Mouse (Mus musculus) liver, embryonic 13.5 days (tissue): ENCODE results near the gene Aqp7. TPM values are rescaled to one million over a fixed set of nuclear protein-coding genes. Genes with fewer than 3 reads are reported as not detected.
A peak's percentile ranks its signal among the peaks of the same experiment; 100 is the strongest.

Experiments
- ATAC-seq: fragments of 200-750 bp; cut with Nextera tagmentation; 2 replicates; pipeline ENCODE4 v1.8.0; 2017; ENCODE audit warnings: low read depth, mild to moderate bottlenecking, moderate number of reproducible peaks, moderate library complexity
- DNase-seq: peaks from one replicate; pipeline ENCODE4 v3.0.0; 2022
- H3K27ac ChIP-seq: fragments of 300-500 bp; sonication (generic); 2 replicates; pipeline ENCODE4 v1.5.1; 2015; ENCODE audit warnings: moderate library complexity, mild to moderate bottlenecking, inconsistent platforms
- H3K27me3 ChIP-seq: fragments of 300-500 bp; sonication (generic); 2 replicates; pipeline ENCODE4 v1.6.1; 2015; ENCODE audit warnings: mild to moderate bottlenecking, inconsistent platforms
- H3K36me3 ChIP-seq: fragments of 300-500 bp; sonication (generic); 2 replicates; pipeline ENCODE4 v1.6.1; 2015; ENCODE audit warnings: mild to moderate bottlenecking, inconsistent platforms
- H3K4me1 ChIP-seq: fragments of 300-500 bp; sonication (generic); replicated peaks from 2 replicates; pipeline ENCODE4 v1.6.1; 2015; ENCODE audit warnings: inconsistent platforms
- H3K4me2 ChIP-seq: fragments of 300-500 bp; sonication (generic); 2 replicates; pipeline ENCODE4 v1.6.1; 2015; ENCODE audit warnings: inconsistent platforms, mild to moderate bottlenecking, moderate library complexity
- H3K4me3 ChIP-seq: fragments of 300-500 bp; sonication (generic); replicated peaks from 2 replicates; pipeline ENCODE4 v1.5.1; 2015; ENCODE audit warnings: mild to moderate bottlenecking, inconsistent platforms
- H3K9ac ChIP-seq: fragments of 300-500 bp; sonication (generic); 2 replicates; pipeline ENCODE4 v1.6.1; 2015; ENCODE audit warnings: mild to moderate bottlenecking, inconsistent platforms
- H3K9me3 ChIP-seq: fragments of 300-500 bp; sonication (generic); replicated peaks from 2 replicates; pipeline ENCODE4 v1.6.1; 2016; ENCODE audit warnings: inconsistent platforms
- WGBS: fragments of 180-500 bp; shearing (Covaris S2); methylation state at CpG from one replicate; pipeline ENCODE4 v1.1.7; 2015; ENCODE audit not compliant: insufficient replicate concordance; 5-methylcytosine and 5-hydroxymethylcytosine counted together
- polyA plus RNA-seq: library from polyadenylated mRNA; unstranded; fragments of >200 nt; fragmentation: Nextera tagmentation; extraction: Ambion mirVana; gene quantifications from 2 replicates; pipeline ENCODE4 v1.2.1, GENCODE M21; 2015

The Aqp7 gene
- polyA plus RNA-seq, 1 experiment from 2014 or later = 1.2 TPM

DNA sequence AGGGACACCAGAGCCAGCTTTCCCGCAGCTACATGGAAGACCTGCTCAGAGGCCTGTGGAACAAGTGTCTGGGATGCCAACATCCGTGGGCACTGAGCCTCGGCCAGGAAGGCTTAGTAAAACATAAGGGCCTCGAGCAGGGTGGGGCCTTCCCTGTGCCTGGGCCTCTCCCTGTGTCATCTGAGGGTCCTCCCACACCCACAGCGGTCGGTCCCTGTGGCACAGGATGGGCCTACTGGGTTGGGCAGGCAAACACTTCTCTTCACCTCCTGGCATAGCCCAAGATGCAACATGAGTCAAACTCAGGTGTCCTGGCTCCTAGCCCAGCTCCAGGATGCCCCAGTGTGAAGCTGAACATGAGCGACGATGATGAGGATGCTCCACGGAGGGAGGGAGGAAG lies 9.4 kb upstream of the Aqp7 start:
- Histone ChIP-seq H3K4me2 (peak overlapping the region; percentile 6), H3K36me3 (no peaks in the 10 kb centered on the region), H3K9ac (peak overlapping the region; percentile 41; the same call in 1 of the 2 replicates), H3K9me3 (no peaks in the 10 kb centered on the region), H3K27me3 (no peaks in the 10 kb centered on the region), H3K27ac (peak overlapping the region; percentile 67), H3K4me1 (peaks cover 44% of the 10 kb centered on the region), H3K4me3 (no peak overlapping the region)
- DNase-seq = no peak
- WGBS = 52% methylated on average over 8 of the region's 9 CpGs
- peak; percentile 67 for ATAC-seq

DNA sequence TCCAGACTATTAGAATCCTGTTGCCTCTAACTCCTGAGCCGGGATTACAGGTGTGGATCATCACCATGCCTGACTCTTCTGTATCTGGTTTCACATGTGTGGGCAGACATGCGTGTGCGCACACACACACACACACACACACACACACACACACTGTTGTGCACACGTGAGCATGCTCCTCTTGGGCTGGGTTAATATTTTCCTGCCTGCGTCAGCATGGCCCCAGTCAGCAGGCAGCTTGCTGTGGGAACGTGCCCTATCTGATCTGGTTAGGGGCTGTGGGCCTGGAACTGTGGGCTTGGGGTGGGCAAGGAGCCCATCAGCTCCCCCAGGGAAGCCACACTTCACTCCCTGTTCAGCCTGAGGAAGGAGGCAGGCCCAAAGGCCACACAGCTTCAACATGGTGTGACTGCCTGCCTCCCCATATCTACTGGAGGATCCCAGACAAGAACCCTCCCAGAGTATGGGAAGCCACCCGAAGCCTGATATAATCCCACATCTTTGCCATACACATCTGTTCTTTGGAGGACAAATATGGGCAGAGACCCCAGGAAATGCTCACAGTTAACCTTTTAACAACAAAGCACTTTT lies 8.9 kb upstream of the Aqp7 start:
- no peaks in the 10 kb centered on the region for H3K27me3 ChIP-seq
- 67% methylated on average over 7 of the region's 7 CpGs for WGBS
- DNase-seq = no peak
- H3K36me3 ChIP-seq = no peaks in the 10 kb centered on the region
- H3K9ac ChIP-seq = peak overlapping the region; percentile 41
- no peaks in the 10 kb centered on the region for H3K9me3 ChIP-seq
- peaks cover 44% of the 10 kb centered on the region for H3K4me1 ChIP-seq
- H3K27ac ChIP-seq = peak overlapping the region; percentile 67
- ATAC-seq = no peak
- H3K4me3 ChIP-seq = no peak overlapping the region
- peak overlapping the region; percentile 6 for H3K4me2 ChIP-seq

DNA sequence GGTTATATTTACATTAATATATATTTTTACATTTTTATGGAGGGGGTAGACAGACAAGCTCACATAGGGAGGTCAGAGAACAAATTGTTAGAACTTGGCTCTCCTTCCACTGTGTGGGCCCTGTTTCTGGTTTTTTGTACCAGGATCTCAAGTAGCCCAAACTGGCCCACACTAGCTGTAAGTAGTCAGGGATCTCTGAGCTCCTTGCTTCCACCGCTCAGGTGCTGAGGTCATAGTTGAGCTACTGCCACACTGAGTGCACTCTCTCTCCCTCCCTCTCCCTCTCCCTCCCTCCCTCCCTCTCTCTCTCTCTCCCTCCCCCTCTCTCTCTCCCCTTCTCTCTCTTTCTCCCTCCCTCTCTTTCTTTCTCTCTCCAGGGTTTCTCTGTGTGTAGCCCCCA lies 8.3 kb upstream of the Aqp7 start:
- Histone ChIP-seq H3K9ac (no peak overlapping the region), H3K9me3 (no peaks in the 10 kb centered on the region), H3K27me3 (no peaks in the 10 kb centered on the region), H3K4me2 (no peak overlapping the region), H3K36me3 (no peaks in the 10 kb centered on the region), H3K4me3 (no peak overlapping the region), H3K4me1 (peaks cover 44% of the 10 kb centered on the region), H3K27ac (no peak overlapping the region)
- ATAC-seq (no peak), DNase-seq (no peak)
- 63% methylated on average over 1 of the region's 1 CpGs for WGBS

DNA sequence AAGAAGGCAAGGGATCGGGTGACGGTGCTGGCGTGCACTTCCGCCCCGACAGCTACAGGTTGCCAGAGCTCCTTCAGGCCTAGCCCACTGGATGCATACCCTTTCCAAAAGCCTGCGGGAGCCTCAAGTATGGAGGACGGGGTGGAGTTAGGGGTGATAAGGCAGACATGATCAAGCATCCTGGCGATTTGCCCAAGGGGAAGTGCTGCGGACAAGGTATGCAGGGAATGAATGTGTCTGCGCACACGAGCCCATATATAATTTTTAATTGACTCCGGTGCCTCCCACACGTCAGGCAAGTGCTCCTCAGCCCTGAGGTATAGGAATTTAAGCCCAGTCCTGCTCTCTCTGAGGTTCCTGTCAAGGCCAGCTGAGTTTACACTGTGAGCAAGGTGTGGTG lies 7.2 kb upstream of the Aqp7 start:
- whole genome bisulfite sequencing = 73% methylated on average over 13 of the region's 13 CpGs
- ATAC-seq = no peak
- peak overlapping the region; percentile 9; the same call in 1 of the 2 replicates for H3K27ac ChIP-seq

DNA sequence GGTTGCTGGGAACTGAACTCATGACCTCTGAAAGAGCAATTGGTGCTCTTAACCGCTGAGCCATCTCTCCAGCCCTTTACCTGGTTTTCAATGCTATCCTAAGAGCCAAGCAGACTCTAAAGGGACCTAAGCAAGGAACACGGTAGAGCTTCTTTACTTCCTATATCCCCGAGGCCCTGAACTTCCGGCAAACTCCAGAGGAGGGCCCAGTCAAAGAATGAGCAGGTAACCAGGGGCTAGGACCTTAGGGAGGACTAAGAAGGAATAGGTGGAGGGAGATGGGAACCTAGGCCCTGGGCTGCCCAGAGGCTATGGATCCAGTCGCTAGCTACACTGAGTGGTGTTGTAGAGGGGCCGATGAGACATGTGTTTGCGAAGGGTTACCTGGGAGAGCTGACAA lies 3.8 kb upstream of the Aqp7 start:
- Histone ChIP-seq H3K27me3 (peaks cover 4% of the 10 kb centered on the region; the same call in 1 of the 2 replicates), H3K9me3 (no peaks in the 10 kb centered on the region), H3K4me3 (no peak overlapping the region), H3K27ac (no peak overlapping the region), H3K4me1 (peaks cover 47% of the 10 kb centered on the region), H3K9ac (no peak overlapping the region), H3K4me2 (no peak overlapping the region), H3K36me3 (no peaks in the 10 kb centered on the region)
- DNase-seq (no peak), ATAC-seq (no peak)
- 72% methylated on average over 7 of the region's 7 CpGs for WGBS

More for the DNA sequence above, 7.2 kb upstream of the Aqp7 start:
- no peak overlapping the region for H3K4me2 ChIP-seq
- no peak overlapping the region for H3K4me3 ChIP-seq
- H3K4me1 ChIP-seq = peaks cover 50% of the 10 kb centered on the region
- no peaks in the 10 kb centered on the region for H3K27me3 ChIP-seq
- no peaks in the 10 kb centered on the region for H3K9me3 ChIP-seq
- H3K9ac ChIP-seq = no peak overlapping the region
- no peak for DNase-seq
- no peaks in the 10 kb centered on the region for H3K36me3 ChIP-seq

DNA sequence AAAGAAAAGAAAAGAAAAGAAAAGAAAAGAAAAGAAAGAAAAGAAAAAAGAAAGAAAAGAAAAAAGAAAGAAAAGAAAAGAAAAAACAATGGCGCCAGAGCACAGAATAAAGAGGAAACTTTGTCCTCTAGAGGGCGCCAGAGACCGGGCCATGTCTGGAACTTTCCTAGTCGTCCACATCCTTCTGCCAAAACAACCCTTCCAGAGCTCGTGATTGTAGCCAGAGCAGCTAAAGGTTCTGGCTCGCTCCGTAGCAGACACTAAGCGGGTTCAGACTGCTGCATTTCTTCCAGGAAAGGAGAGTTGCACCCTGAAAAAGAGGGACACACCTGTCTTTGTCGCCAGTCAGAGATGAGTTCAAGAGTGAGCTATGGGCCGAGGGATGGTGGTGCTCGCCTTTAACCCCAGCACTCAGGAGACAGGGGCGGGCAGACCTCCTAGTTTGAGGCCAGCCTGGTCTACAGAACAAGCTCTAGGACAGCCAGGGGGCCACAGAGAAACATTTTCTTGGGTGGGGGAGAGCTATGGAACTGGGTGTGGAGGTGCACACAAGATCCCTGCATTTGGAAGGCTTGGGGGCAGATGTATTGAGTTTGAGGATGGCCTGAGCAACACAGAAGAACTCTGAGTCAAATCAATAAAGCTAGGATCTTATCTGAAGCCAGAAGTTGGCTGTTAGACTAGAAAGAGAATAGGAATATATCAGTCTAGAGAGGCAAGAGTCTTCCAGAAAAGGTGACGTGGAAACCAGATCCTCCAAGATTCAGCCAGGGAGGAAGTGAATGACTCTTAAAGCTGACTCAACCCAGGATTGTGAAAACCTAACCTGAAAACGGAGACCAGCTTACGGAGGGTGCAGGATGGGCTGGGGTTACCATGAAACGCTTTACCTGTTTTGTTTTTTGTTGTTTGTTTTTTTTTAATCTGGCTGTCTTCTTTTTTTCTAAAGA lies 3.1 kb upstream of the Aqp7 start:
- Histone ChIP-seq H3K27me3 (peaks cover 4% of the 10 kb centered on the region; the same call in 1 of the 2 replicates), H3K4me2 (peak overlapping the region; percentile 38), H3K4me1 (peaks cover 45% of the 10 kb centered on the region), H3K27ac (no peak overlapping the region), H3K36me3 (no peaks in the 10 kb centered on the region), H3K9me3 (no peaks in the 10 kb centered on the region), H3K4me3 (no peak overlapping the region), H3K9ac (no peak overlapping the region)
- WGBS = 32% methylated on average over 16 of the region's 16 CpGs
- no peak; the same call in 1 of the 2 replicates for ATAC-seq
- peak; percentile 66 for DNase-seq

DNA sequence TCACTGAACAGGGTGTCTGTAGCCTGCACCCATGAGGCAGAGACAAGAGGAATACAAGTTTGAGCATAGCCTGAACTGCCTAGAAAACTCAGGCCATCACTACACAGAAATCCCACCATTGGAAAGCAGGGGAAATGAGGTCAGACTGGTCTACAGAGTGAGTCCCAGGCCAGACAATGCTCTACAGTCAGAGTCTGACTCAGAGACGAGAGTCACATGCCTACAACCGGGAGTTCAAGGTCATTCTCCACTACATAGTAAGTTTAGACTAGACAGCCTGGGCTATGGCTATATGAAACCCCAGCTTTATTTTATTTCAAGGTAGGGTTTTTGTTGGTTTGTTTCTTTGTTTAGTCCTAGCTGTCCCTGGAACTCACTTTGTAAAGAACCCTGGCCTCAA lies 987 bp upstream of the Aqp7 start:
- Histone ChIP-seq H3K9ac (no peak overlapping the region), H3K27me3 (peaks cover 7% of the 10 kb centered on the region; the same call in 1 of the 2 replicates), H3K4me2 (no peak overlapping the region), H3K4me3 (no peak overlapping the region), H3K27ac (no peak overlapping the region), H3K9me3 (no peaks in the 10 kb centered on the region), H3K36me3 (no peaks in the 10 kb centered on the region), H3K4me1 (peaks cover 28% of the 10 kb centered on the region)
- 52% methylated on average over 2 of the region's 2 CpGs for WGBS
- DNase-seq = no peak
- no peak for ATAC-seq

DNA sequence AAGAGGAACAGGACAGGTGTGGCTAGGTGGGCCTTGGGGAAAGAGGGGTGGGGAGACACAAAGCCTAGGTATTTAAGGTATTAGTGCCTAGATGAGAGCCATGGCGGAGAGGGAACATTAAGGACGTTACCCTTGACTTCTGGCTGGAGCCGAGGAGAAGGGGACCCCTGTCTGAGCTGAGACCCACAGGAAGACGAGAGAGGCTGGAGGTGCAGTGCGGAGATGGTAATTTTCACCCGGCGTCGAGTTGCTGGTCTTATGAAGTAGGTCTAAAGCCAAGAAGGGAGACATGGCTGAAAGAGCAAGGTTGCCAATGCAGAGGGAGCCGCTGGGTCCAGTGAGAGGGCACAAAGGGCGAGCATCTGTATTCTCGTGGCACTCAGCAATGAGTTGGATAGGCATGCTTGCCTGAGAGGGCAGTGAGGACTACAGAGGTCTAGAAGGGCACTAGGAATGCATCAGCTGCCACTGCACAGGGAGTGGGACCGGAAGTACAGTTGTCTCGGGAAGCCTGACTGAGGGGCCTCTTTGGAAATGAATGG lies 1.6 kb downstream of the Aqp7 start:
- ATAC-seq = no peak
- H3K4me2 ChIP-seq = peak overlapping the region; percentile 23

DNA sequence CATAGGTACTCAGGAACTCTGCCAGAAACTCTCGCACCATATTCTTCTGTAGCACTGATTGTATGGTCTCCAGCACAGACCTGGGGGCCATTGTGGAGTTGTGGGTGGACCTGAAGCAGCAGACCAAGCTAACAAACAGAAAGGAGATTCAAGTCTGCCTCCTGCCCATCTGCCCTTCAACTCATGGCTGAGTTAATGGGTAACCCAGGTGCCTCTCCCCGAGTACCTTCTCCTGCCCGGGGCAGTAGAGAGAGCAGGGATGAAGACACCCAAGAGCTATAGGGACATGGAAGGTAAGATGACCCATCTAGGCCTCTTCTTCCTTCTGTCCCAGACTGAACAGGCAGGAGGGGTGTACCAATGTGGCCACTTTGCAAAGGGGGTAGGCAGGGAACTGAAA lies 2.7 kb downstream of the Aqp7 start:
- no peak overlapping the region for H3K27ac ChIP-seq
- peaks cover 17% of the 10 kb centered on the region for H3K4me1 ChIP-seq
- no peaks in the 10 kb centered on the region for H3K9me3 ChIP-seq
- WGBS = 59% methylated on average over 3 of the region's 3 CpGs
- no peaks in the 10 kb centered on the region for H3K36me3 ChIP-seq
- peak overlapping the region; percentile 23 for H3K4me3 ChIP-seq
- peaks cover 7% of the 10 kb centered on the region; the same call in 1 of the 2 replicates for H3K27me3 ChIP-seq
- peak overlapping the region; percentile 32 for H3K4me2 ChIP-seq
- peak; percentile 52 for ATAC-seq
- no peak for DNase-seq
- H3K9ac ChIP-seq = no peak overlapping the region

More for the DNA sequence above, 1.6 kb downstream of the Aqp7 start:
- DNase-seq = no peak
- Histone ChIP-seq H3K36me3 (no peaks in the 10 kb centered on the region), H3K9ac (no peak overlapping the region), H3K4me3 (0 out of 2 replicates have a peak overlapping the region, but pooled peaks have one; percentile 23), H3K9me3 (no peaks in the 10 kb centered on the region), H3K4me1 (peaks cover 23% of the 10 kb centered on the region), H3K27ac (no peak overlapping the region), H3K27me3 (peaks cover 7% of the 10 kb centered on the region; the same call in 1 of the 2 replicates)
- WGBS = 69% methylated on average over 13 of the region's 13 CpGs

DNA sequence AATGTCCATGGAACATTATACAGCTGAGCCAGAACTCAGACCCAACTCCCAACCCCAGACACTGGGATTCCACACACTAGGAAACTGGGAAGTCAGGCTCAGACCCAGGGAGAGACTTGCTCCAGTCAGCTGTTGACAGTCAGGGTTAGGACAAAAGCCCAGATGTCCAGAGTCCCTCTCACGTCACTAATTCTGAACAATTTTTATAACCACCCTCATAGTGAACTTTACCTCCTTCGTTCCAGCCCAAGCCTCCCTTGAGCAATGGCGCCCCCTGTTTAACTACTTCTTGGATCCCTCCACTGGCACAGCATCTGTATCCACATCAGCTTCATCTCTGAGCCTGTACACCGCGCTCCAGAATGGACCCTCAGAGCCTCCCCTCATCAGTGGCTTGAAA lies 4.0 kb downstream of the Aqp7 start:
- Histone ChIP-seq H3K4me3 (no peak overlapping the region), H3K9ac (no peak overlapping the region), H3K4me1 (peaks cover 17% of the 10 kb centered on the region), H3K4me2 (no peak overlapping the region), H3K9me3 (no peaks in the 10 kb centered on the region), H3K27me3 (peaks cover 7% of the 10 kb centered on the region; the same call in 1 of the 2 replicates), H3K27ac (no peak overlapping the region), H3K36me3 (no peaks in the 10 kb centered on the region)
- 73% methylated on average over 5 of the region's 5 CpGs for whole genome bisulfite sequencing
- DNase-seq (no peak), ATAC-seq (no peak)

DNA sequence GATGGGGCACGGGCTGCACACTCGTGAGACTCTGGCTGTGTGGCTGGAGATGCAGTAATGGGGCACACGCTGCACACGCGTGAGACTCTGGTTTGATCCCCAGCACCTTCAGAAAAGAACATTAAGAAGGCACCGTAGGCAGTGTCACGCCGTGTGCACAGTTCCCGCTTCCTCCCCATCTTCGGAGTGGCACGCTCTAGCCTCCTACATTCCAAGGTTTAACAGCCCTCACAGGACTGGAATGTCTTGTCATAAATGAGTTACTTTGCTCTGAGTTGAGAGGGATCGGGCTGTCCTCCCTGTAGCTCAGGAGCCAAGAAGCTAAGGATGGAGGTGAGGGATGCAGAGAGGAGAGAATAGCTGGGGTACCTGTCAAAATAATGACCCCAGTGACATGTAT lies 5.1 kb downstream of the Aqp7 start:
- no peaks in the 10 kb centered on the region for H3K36me3 ChIP-seq
- DNase-seq (no peak), ATAC-seq (no peak)
- no peak overlapping the region for H3K9ac ChIP-seq
- WGBS = 78% methylated on average over 12 of the region's 12 CpGs
- H3K4me3 ChIP-seq = no peak overlapping the region
- H3K9me3 ChIP-seq = no peaks in the 10 kb centered on the region
- peaks cover 12% of the 10 kb centered on the region for H3K4me1 ChIP-seq
- H3K27me3 ChIP-seq = peaks cover 7% of the 10 kb centered on the region; the same call in 1 of the 2 replicates
- H3K27ac ChIP-seq = no peak overlapping the region
- no peak overlapping the region for H3K4me2 ChIP-seq
